Mouse (Mus musculus): ENCODE results near the gene Mef2d. TPM values are rescaled to one million over a fixed set of nuclear protein-coding genes. Genes with fewer than 3 reads are reported as not detected.
A peak's percentile ranks its signal among the peaks of the same experiment; 100 is the strongest.

The Mef2d gene
- polyA plus RNA-seq (2016; fragmentation: Nextera tagmentation; extraction: Ambion mirVana): 17.6 and 19.8 TPM in 2 replicates

DNA sequence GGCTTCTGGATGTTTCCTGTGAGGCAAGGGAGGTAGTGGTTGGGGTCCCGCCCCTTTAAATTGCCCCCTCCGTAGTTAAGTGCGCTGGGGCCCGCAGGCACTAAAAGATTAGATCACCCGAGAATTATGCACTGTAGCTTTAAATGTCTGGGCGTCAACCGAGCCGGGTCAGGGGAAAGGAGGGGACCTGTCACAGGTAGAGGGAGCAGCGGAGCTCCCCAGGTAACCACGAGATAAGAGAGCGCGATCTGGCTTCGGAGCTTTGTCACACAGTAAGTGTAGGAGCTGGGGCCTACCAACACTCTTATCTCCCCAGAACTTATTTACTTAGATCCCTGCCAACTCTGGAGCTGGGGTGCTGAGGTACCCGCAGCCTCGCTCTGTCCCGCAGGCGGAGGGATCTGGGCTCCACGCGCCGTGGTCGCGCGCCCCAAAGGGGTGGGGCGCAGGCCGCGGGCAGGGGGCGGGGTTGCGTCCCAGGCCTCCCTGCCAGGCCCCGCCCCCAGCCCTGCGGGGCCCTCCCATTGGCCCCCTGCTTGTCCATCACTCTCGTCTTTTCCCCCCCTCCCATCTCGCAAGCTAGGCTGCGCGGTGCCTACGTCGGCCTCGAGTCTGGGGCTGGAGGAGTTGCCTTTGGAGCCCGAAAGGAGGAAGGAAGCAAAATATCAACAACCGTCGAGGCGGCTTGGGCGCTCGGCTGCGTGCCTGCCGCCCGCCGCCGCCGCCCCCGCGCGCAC lies at the start of gene Mef2d:
Gene Mef2d (plus strand): TSS at position 586 of the 737 bp plus-strand sequence.
- Histone ChIP-seq H3K27me3 (replicated peaks) (peaks cover 15% of the 10 kb centered on the region), H3K4me2 (replicated peaks) (peak within 1 kb of the TSS; percentile 79), H3K9me3 (no peaks in the 10 kb centered on the region), H3K4me1 (peaks cover 59% of the 10 kb centered on the region), H3K9ac (peak within 1 kb of the TSS; percentile 89), H3K4me3 (peak within 1 kb of the TSS; percentile 93), H3K27ac (peak within 1 kb of the TSS; percentile 98), H3K36me3 (no peaks in the 10 kb centered on the region)
- WGBS: 0% methylated on average over 47 of the region's 52 CpGs
- peak; percentile 85 for ATAC-seq (ENCODE audit: low FRiP score, low read depth)

GRCm38 (mm10) chr3:88094126-88094525 lies 48.0 kb upstream of the Mef2d start:
- Histone ChIP-seq H3K36me3 (peaks cover 71% of the 10 kb centered on the region), H3K4me2 (replicated peaks) (no peak overlapping the region), H3K9me3 (no peaks in the 10 kb centered on the region), H3K27ac (no peak overlapping the region), H3K9ac (no peak overlapping the region), H3K4me3 (no peak overlapping the region), H3K4me1 (no peaks in the 10 kb centered on the region), H3K27me3 (replicated peaks) (no peaks in the 10 kb centered on the region)
- WGBS: 86% methylated on average over 5 of the region's 5 CpGs
- ATAC-seq (ENCODE audit: low FRiP score, low read depth): no peak

GRCm38 (mm10) chr3:88097666-88098065 lies 44.5 kb upstream of the Mef2d start:
- no peak overlapping the region for H3K9ac ChIP-seq

GRCm38 (mm10) chr3:88100251-88100650 lies 41.9 kb upstream of the Mef2d start:
- Histone ChIP-seq H3K9me3 (no peaks in the 10 kb centered on the region), H3K4me1 (no peaks in the 10 kb centered on the region), H3K4me3 (no peak overlapping the region), H3K36me3 (peaks cover 65% of the 10 kb centered on the region), H3K9ac (no peak overlapping the region), H3K27ac (no peak overlapping the region), H3K4me2 (replicated peaks) (no peak overlapping the region), H3K27me3 (replicated peaks) (no peaks in the 10 kb centered on the region)
- no peak for ATAC-seq (ENCODE audit: low FRiP score, low read depth)
- 80% methylated on average over 3 of the region's 3 CpGs for WGBS

More at GRCm38 (mm10) chr3:88097666-88098065, 44.5 kb upstream of the Mef2d start:
- no peaks in the 10 kb centered on the region for H3K27me3 ChIP-seq (replicated peaks)
- H3K4me3 ChIP-seq: no peak overlapping the region
- no peak for ATAC-seq (ENCODE audit: low FRiP score, low read depth)
- peaks cover 68% of the 10 kb centered on the region for H3K36me3 ChIP-seq
- H3K4me2 ChIP-seq (replicated peaks): no peak overlapping the region
- 91% methylated on average over 6 of the region's 6 CpGs for WGBS
- H3K4me1 ChIP-seq: no peaks in the 10 kb centered on the region
- H3K9me3 ChIP-seq: no peaks in the 10 kb centered on the region
- no peak overlapping the region for H3K27ac ChIP-seq

DNA sequence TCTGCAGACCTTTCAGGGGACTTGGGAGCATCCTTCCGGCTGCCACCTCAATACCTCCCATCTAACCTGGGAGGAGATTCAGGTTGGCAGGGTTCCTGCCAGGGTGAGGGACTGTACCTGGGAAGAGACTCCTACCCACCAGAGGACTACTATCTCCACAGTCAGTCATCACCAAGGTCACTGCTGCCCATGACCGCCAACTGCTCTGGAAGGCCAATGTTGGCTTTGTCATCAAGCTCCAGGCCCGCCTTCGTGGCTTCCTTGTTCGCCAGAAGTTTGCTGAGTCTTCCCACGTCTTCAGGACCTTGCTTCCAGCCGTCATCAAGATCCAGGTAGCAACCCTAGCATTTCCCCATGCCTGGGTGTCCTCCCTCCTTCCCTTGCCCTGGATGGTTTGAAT lies 40.4 kb upstream of the Mef2d start:
- Histone ChIP-seq H3K4me1 (no peaks in the 10 kb centered on the region), H3K4me2 (replicated peaks) (no peak overlapping the region), H3K9me3 (no peaks in the 10 kb centered on the region), H3K9ac (no peak overlapping the region), H3K27ac (no peak overlapping the region), H3K27me3 (replicated peaks) (no peaks in the 10 kb centered on the region), H3K4me3 (no peak overlapping the region), H3K36me3 (peaks cover 63% of the 10 kb centered on the region)
- ATAC-seq (ENCODE audit: low FRiP score, low read depth): no peak
- 94% methylated on average over 7 of the region's 7 CpGs for WGBS

GRCm38 (mm10) chr3:88102196-88102595 lies 40.0 kb upstream of the Mef2d start:
- H3K4me1 ChIP-seq: no peaks in the 10 kb centered on the region
- H3K9ac ChIP-seq: no peak overlapping the region
- H3K9me3 ChIP-seq: no peaks in the 10 kb centered on the region
- ATAC-seq (ENCODE audit: low FRiP score, low read depth): no peak
- peaks cover 64% of the 10 kb centered on the region for H3K36me3 ChIP-seq
- WGBS: 88% methylated on average over 6 of the region's 6 CpGs
- H3K27ac ChIP-seq: no peak overlapping the region
- no peak overlapping the region for H3K4me3 ChIP-seq
- H3K4me2 ChIP-seq (replicated peaks): no peak overlapping the region
- H3K27me3 ChIP-seq (replicated peaks): no peaks in the 10 kb centered on the region

- no peak overlapping the region for H3K4me3 ChIP-seq
- ATAC-seq (ENCODE audit: low FRiP score, low read depth): no peak
- H3K4me1 ChIP-seq: no peaks in the 10 kb centered on the region
- H3K9me3 ChIP-seq: no peaks in the 10 kb centered on the region
- WGBS: 87% methylated on average over 6 of the region's 6 CpGs
- no peak overlapping the region for H3K4me2 ChIP-seq (replicated peaks)
- no peaks in the 10 kb centered on the region for H3K27me3 ChIP-seq (replicated peaks)
- no peak overlapping the region for H3K27ac ChIP-seq
- peaks cover 64% of the 10 kb centered on the region for H3K36me3 ChIP-seq
- H3K9ac ChIP-seq: no peak overlapping the region
These were observed 39.6 kb upstream of the Mef2d start for GRCm38 (mm10) chr3:88102611-88103010.

GRCm38 (mm10) chr3:88106126-88106525 lies 36.0 kb upstream of the Mef2d start:
- Histone ChIP-seq H3K4me1 (no peaks in the 10 kb centered on the region), H3K27ac (no peak overlapping the region), H3K9me3 (no peaks in the 10 kb centered on the region), H3K4me2 (replicated peaks) (no peak overlapping the region), H3K36me3 (peaks cover 61% of the 10 kb centered on the region), H3K4me3 (no peak overlapping the region), H3K27me3 (replicated peaks) (no peaks in the 10 kb centered on the region), H3K9ac (no peak overlapping the region)
- 85% methylated on average over 4 of the region's 4 CpGs for WGBS
- ATAC-seq (ENCODE audit: low FRiP score, low read depth): no peak

GRCm38 (mm10) chr3:88109126-88109525 lies 33.0 kb upstream of the Mef2d start:
- WGBS: 96% methylated on average over 6 of the region's 6 CpGs
- Histone ChIP-seq H3K9ac (no peak overlapping the region), H3K27me3 (replicated peaks) (no peaks in the 10 kb centered on the region), H3K9me3 (no peaks in the 10 kb centered on the region), H3K4me1 (no peaks in the 10 kb centered on the region), H3K4me2 (replicated peaks) (no peak overlapping the region), H3K36me3 (peaks cover 60% of the 10 kb centered on the region), H3K4me3 (no peak overlapping the region), H3K27ac (no peak overlapping the region)
- no peak for ATAC-seq (ENCODE audit: low FRiP score, low read depth)

- Histone ChIP-seq H3K9ac (no peak overlapping the region), H3K4me2 (replicated peaks) (no peak overlapping the region), H3K27me3 (replicated peaks) (no peaks in the 10 kb centered on the region), H3K4me1 (no peaks in the 10 kb centered on the region), H3K4me3 (no peak overlapping the region), H3K36me3 (peaks cover 63% of the 10 kb centered on the region), H3K9me3 (no peaks in the 10 kb centered on the region), H3K27ac (no peak overlapping the region)
- WGBS: 96% methylated on average over 12 of the region's 12 CpGs
- ATAC-seq (ENCODE audit: low FRiP score, low read depth): no peak
These were observed 27.8 kb upstream of the Mef2d start for GRCm38 (mm10) chr3:88114396-88114795.

DNA sequence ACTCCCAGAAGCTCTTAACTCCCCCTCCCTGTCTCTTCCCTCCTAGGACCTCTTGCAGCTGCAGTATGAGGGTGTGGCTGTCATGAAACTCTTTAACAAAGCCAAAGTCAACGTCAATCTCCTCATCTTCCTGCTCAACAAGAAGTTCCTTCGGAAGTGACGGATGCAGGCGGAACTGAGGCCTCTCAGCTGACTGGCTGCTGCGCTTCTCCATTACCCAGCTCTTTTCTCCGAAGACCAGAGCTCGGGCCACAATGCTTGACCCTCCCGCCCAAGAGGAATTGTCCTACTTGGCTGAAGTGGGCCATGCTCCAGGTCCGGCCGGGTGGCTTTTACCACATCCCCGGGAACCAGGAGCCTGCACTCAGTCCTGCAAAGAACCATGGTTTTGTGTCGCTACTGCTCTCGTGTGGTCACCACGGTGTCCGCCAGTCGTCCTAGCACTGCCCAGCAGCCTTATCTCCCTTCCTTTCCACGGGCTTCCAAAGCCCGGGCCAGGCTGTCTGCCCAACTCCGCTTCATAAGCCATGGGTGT lies 22.0 kb upstream of the Mef2d start:
- H3K4me3 ChIP-seq: no peak overlapping the region
- H3K36me3 ChIP-seq: peaks cover 41% of the 10 kb centered on the region
- WGBS: 91% methylated on average over 19 of the region's 19 CpGs
- no peak for ATAC-seq (ENCODE audit: low FRiP score, low read depth)
- H3K4me2 ChIP-seq (replicated peaks): no peak overlapping the region
- no peak overlapping the region for H3K27ac ChIP-seq
- no peak overlapping the region for H3K9ac ChIP-seq
- H3K4me1 ChIP-seq: no peaks in the 10 kb centered on the region
- H3K9me3 ChIP-seq: no peaks in the 10 kb centered on the region
- no peaks in the 10 kb centered on the region for H3K27me3 ChIP-seq (replicated peaks)

- Histone ChIP-seq H3K4me1 (no peaks in the 10 kb centered on the region), H3K36me3 (peaks cover 31% of the 10 kb centered on the region), H3K4me3 (no peak overlapping the region), H3K27me3 (replicated peaks) (no peaks in the 10 kb centered on the region), H3K9me3 (no peaks in the 10 kb centered on the region), H3K4me2 (replicated peaks) (no peak overlapping the region), H3K27ac (no peak overlapping the region), H3K9ac (no peak overlapping the region)
- 80% methylated on average over 14 of the region's 14 CpGs for WGBS
- no peak for ATAC-seq (ENCODE audit: low FRiP score, low read depth)
These were observed 20.7 kb upstream of the Mef2d start for GRCm38 (mm10) chr3:88121164-88122131.
